Mouse (Mus musculus): ENCODE measurements around the gene Pdzk1ip1. TPM values are rescaled to one million over a fixed set of nuclear protein-coding genes. Genes with fewer than 3 reads are reported as not detected.
A peak's percentile ranks its signal among the peaks of the same experiment; 100 is the strongest.

Pdzk1ip1 gene
- polyA plus RNA-seq, 1 experiment: 15.2 TPM

GRCm38 (mm10) chr4:115058871-115059590 is 29.5 kb upstream of the Pdzk1ip1 start:
- no peak for DNase-seq

DNA sequence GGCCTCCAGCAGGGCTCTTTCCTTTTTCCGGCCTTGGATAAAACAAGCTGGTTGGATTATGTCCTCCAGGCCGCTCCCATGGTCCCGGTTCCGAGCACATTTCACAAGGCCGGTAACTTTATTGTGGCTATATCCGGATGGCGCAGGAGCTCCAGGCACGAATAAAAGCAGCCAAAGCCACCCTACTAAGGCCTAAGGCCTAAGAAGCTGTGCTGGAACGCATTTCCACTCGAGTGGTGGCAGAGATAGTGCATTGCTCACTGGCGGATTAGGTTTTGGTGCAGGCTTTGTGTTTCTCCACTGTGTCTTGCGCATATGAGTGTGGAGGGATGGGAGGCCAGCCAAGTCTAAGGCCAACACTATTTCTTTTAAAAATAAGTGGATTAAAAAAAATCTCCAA is 28.6 kb upstream of the Pdzk1ip1 start:
- H3K36me3 ChIP-seq (ENCODE audit: control insufficient read depth, insufficient read depth, low read length): no peaks in the 10 kb centered on the region
- peaks cover 52% of the 10 kb centered on the region for H3K27me3 ChIP-seq (ENCODE audit: control insufficient read depth, insufficient read depth, low read length)
- 79% methylated on average over 12 of the region's 12 CpGs for WGBS
- H3K4me3 ChIP-seq (ENCODE audit: control insufficient read depth, insufficient read depth, low read length): no peak overlapping the region
- H3K27ac ChIP-seq (ENCODE audit: control insufficient read depth, insufficient read depth, low read length): no peak overlapping the region
- DNase-seq: no peak
- H3K4me1 ChIP-seq (replicated peaks; ENCODE audit: control insufficient read depth, insufficient read depth, low read length): peaks cover 12% of the 10 kb centered on the region; the same call in 1 of the 2 replicates
- TF ChIP-seq POLR2A (IDR thresholded peaks at IDR 0.05; ENCODE audit: control insufficient read depth, extremely low read depth, insufficient read depth, low read length, poor library complexity): no peak
- no peak for TF ChIP-seq CTCF (IDR thresholded peaks at IDR 0.05; ENCODE audit: borderline replicate concordance, control insufficient read depth, extremely low read depth, insufficient read depth, low read length, poor library complexity)

More at GRCm38 (mm10) chr4:115058871-115059590, 29.5 kb upstream of the Pdzk1ip1 start:
- TF ChIP-seq POLR2A (IDR thresholded peaks at IDR 0.05; ENCODE audit: control insufficient read depth, extremely low read depth, insufficient read depth, low read length, poor library complexity): no peak
- TF ChIP-seq CTCF (IDR thresholded peaks at IDR 0.05; ENCODE audit: borderline replicate concordance, control insufficient read depth, extremely low read depth, insufficient read depth, low read length, poor library complexity): no peak
- Histone ChIP-seq H3K27me3 (ENCODE audit: control insufficient read depth, insufficient read depth, low read length) (peaks cover 54% of the 10 kb centered on the region), H3K4me3 (ENCODE audit: control insufficient read depth, insufficient read depth, low read length) (no peak overlapping the region), H3K4me1 (replicated peaks; ENCODE audit: control insufficient read depth, insufficient read depth, low read length) (peaks cover 12% of the 10 kb centered on the region; the same call in 1 of the 2 replicates), H3K36me3 (ENCODE audit: control insufficient read depth, insufficient read depth, low read length) (no peaks in the 10 kb centered on the region), H3K27ac (ENCODE audit: control insufficient read depth, insufficient read depth, low read length) (no peak overlapping the region)
- WGBS: 34% methylated on average over 23 of the region's 23 CpGs

DNA sequence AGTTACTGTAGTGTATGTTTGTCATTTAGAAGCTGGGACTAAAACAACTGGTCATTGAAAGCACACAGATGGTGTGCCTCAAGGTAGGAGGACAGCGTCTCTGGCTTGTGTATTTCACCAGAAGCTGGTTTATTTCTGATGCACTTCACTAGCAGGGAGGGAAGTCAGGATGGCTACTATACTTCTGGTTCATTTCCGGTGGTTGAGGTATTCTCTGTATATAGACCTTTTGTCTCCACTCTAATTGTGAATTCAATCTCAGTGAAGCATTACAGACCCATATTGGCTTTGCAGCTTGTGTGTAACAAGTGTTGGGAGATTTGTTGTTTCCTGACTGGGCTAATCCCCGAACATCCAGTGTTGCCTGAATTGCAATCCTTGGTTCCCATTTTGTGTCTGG is 27.8 kb upstream of the Pdzk1ip1 start:
- 40% methylated on average over 3 of the region's 3 CpGs for WGBS
- Histone ChIP-seq H3K36me3 (ENCODE audit: control insufficient read depth, insufficient read depth, low read length) (no peaks in the 10 kb centered on the region), H3K27me3 (ENCODE audit: control insufficient read depth, insufficient read depth, low read length) (peaks cover 50% of the 10 kb centered on the region), H3K4me1 (replicated peaks; ENCODE audit: control insufficient read depth, insufficient read depth, low read length) (peaks cover 12% of the 10 kb centered on the region; the same call in 1 of the 2 replicates), H3K4me3 (ENCODE audit: control insufficient read depth, insufficient read depth, low read length) (no peak overlapping the region), H3K27ac (ENCODE audit: control insufficient read depth, insufficient read depth, low read length) (no peak overlapping the region)
- no peak for DNase-seq
- no peak for TF ChIP-seq CTCF (IDR thresholded peaks at IDR 0.05; ENCODE audit: borderline replicate concordance, control insufficient read depth, extremely low read depth, insufficient read depth, low read length, poor library complexity)
- TF ChIP-seq POLR2A (IDR thresholded peaks at IDR 0.05; ENCODE audit: control insufficient read depth, extremely low read depth, insufficient read depth, low read length, poor library complexity): no peak

- Histone ChIP-seq H3K36me3 (ENCODE audit: control insufficient read depth, insufficient read depth, low read length) (no peaks in the 10 kb centered on the region), H3K4me3 (ENCODE audit: control insufficient read depth, insufficient read depth, low read length) (0 out of 2 replicates have a peak overlapping the region, but pooled peaks have one; percentile 20), H3K27ac (ENCODE audit: control insufficient read depth, insufficient read depth, low read length) (no peak overlapping the region), H3K4me1 (replicated peaks; ENCODE audit: control insufficient read depth, insufficient read depth, low read length) (peaks cover 5% of the 10 kb centered on the region; the same call in 1 of the 2 replicates), H3K27me3 (ENCODE audit: control insufficient read depth, insufficient read depth, low read length) (peaks cover 38% of the 10 kb centered on the region)
- no peak for DNase-seq
- no peak for TF ChIP-seq POLR2A (IDR thresholded peaks at IDR 0.05; ENCODE audit: control insufficient read depth, extremely low read depth, insufficient read depth, low read length, poor library complexity)
- no peak for TF ChIP-seq CTCF (IDR thresholded peaks at IDR 0.05; ENCODE audit: borderline replicate concordance, control insufficient read depth, extremely low read depth, insufficient read depth, low read length, poor library complexity)
- WGBS: 1% methylated on average over 9 of the region's 9 CpGs
These were observed 26.0 kb upstream of the Pdzk1ip1 start for GRCm38 (mm10) chr4:115062540-115062874.

GRCm38 (mm10) chr4:115062875-115063517 is 25.5 kb upstream of the Pdzk1ip1 start:
- peak overlapping the region; percentile 20; the same call in 1 of the 2 replicates for H3K4me3 ChIP-seq (ENCODE audit: control insufficient read depth, insufficient read depth, low read length)
- peaks cover 34% of the 10 kb centered on the region for H3K27me3 ChIP-seq (ENCODE audit: control insufficient read depth, insufficient read depth, low read length)
- H3K27ac ChIP-seq (ENCODE audit: control insufficient read depth, insufficient read depth, low read length): no peak overlapping the region
- peak; percentile 26 for DNase-seq
- no peaks in the 10 kb centered on the region for H3K36me3 ChIP-seq (ENCODE audit: control insufficient read depth, insufficient read depth, low read length)
- WGBS: 1% methylated on average over 58 of the region's 58 CpGs
- H3K4me1 ChIP-seq (replicated peaks; ENCODE audit: control insufficient read depth, insufficient read depth, low read length): peaks cover 5% of the 10 kb centered on the region; the same call in 1 of the 2 replicates
- TF ChIP-seq CTCF (IDR thresholded peaks at IDR 0.05; ENCODE audit: borderline replicate concordance, control insufficient read depth, extremely low read depth, insufficient read depth, low read length, poor library complexity): no peak
- no peak for TF ChIP-seq POLR2A (IDR thresholded peaks at IDR 0.05; ENCODE audit: control insufficient read depth, extremely low read depth, insufficient read depth, low read length, poor library complexity)

GRCm38 (mm10) chr4:115063518-115064239 is 24.8 kb upstream of the Pdzk1ip1 start:
- 13% methylated on average over 31 of the region's 31 CpGs for WGBS

More at GRCm38 (mm10) chr4:115063518-115064239, 24.8 kb upstream of the Pdzk1ip1 start:
- no peak overlapping the region for H3K27ac ChIP-seq (ENCODE audit: control insufficient read depth, insufficient read depth, low read length)
- H3K4me3 ChIP-seq (ENCODE audit: control insufficient read depth, insufficient read depth, low read length): peak overlapping the region; percentile 20; the same call in 1 of the 2 replicates
- TF ChIP-seq POLR2A (IDR thresholded peaks at IDR 0.05; ENCODE audit: control insufficient read depth, extremely low read depth, insufficient read depth, low read length, poor library complexity) (no peak), CTCF (IDR thresholded peaks at IDR 0.05; ENCODE audit: borderline replicate concordance, control insufficient read depth, extremely low read depth, insufficient read depth, low read length, poor library complexity) (no peak)
- H3K27me3 ChIP-seq (ENCODE audit: control insufficient read depth, insufficient read depth, low read length): peaks cover 29% of the 10 kb centered on the region
- DNase-seq: no peak
- H3K4me1 ChIP-seq (replicated peaks; ENCODE audit: control insufficient read depth, insufficient read depth, low read length): peaks cover 5% of the 10 kb centered on the region; the same call in 1 of the 2 replicates
- no peaks in the 10 kb centered on the region for H3K36me3 ChIP-seq (ENCODE audit: control insufficient read depth, insufficient read depth, low read length)
